12 mouse cellular contexts compared by ENCODE assay signal in the genomic region with DNA sequence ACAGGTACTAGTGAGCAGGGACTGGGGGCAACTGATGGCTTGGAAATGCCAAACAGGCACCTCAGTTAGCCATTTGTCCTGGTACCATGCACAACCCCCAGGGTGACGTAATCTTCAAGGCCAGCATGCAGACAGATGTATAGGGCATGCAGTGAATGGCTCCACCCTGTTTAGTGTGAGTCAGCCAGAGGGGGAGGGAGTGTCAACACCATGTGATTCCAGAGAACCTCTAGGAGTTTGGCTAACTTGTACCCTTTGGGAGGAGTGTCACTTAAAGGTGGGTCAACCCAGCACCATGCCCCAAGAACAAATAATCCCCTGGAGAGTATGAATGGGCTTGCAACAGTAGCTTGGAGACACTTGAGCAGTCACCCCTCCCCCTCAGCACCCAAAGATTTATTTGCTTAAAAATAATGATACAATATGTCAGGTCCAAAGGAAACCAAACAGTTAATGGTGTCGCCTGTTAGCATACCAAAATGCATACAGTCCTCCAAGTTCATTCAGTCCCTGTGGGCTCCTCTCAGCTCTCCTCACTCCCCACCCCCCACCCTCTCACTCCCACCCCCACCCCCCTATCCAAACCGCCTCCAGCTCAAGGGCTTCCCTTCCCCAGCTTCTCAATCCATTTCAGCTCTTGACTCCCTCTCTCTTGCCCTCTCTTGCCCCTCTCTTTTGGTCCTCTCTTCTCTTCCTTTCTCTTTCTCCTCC. TPM values are rescaled to one million over a fixed set of nuclear protein-coding genes. Genes with fewer than 3 reads are reported as not detected.
A peak's percentile ranks its signal among the peaks of the same experiment; 100 is the strongest.
DNase-seq lines count a peak whose midpoint lies in the region; ATAC-seq and TF ChIP-seq lines count a peak whose summit lies in the region.
"Had no signal": no experiment of that assay in that cellular context is flagged by ENCODE, and none has a peak within 500 bp of the region (broad histone marks: within the 10 kb centered on the region; RNA-seq: fewer than 3 reads in every experiment).

No protein-coding gene starts in this region.

- H3K4me1 ChIP-seq in embryonic facial prominence, embryonic 14.5 days (ENCODE audit: control insufficient read depth, insufficient read depth, low read length), result no peaks in the 10 kb centered on the region
- H3K4me1 ChIP-seq in lung, embryonic 14.5 days (ENCODE audit: insufficient read depth), result no peaks in the 10 kb centered on the region
- H3K4me1 ChIP-seq in stomach, postnatal 0 days (replicated peaks; ENCODE audit: control insufficient read depth, insufficient read depth), result no peaks in the 10 kb centered on the region; the same call in 1 of the 2 replicates

- H3K9me3 ChIP-seq in embryonic facial prominence, embryonic 14.5 days (ENCODE audit: control insufficient read depth, low read length), result no peaks in the 10 kb centered on the region
- no peaks in the 10 kb centered on the region for H3K9me3 ChIP-seq in lung, embryonic 14.5 days (ENCODE audit: low read depth, low read length)
- H3K9me3 ChIP-seq in stomach, postnatal 0 days (ENCODE audit: control insufficient read depth, low read length), result no peaks in the 10 kb centered on the region
- H3K9me3 ChIP-seq: hindbrain, embryonic 13.5 days had no signal

- TF ChIP-seq EP300 in stomach, postnatal 0 days (optimal IDR thresholded peaks at IDR 0.05), result no peak

- no peak overlapping the region for H3K4me2 ChIP-seq in embryonic facial prominence, embryonic 14.5 days (ENCODE audit: low read depth, low read length)
- H3K4me2 ChIP-seq in lung, embryonic 14.5 days, result no peak overlapping the region
- no peak overlapping the region; the same call in 1 of the 2 replicates for H3K4me2 ChIP-seq in stomach, postnatal 0 days (replicated peaks; ENCODE audit: low read depth)
- H3K4me2 ChIP-seq: hindbrain, embryonic 13.5 days had no signal

- no peak overlapping the region for H3K9ac ChIP-seq in embryonic facial prominence, embryonic 14.5 days (ENCODE audit: low read depth, low read length)
- H3K9ac ChIP-seq in lung, embryonic 14.5 days, result no peak overlapping the region
- H3K9ac ChIP-seq in stomach, postnatal 0 days (ENCODE audit: low read length), result no peak overlapping the region
- H3K9ac ChIP-seq: hindbrain, embryonic 13.5 days had no signal

- WGBS in embryonic facial prominence, embryonic 14.5 days, result 42% methylated on average over 3 of the region's 3 CpGs
- WGBS in lung, embryonic 14.5 days, result 21% methylated on average over 3 of the region's 3 CpGs
- WGBS in stomach, postnatal 0 days, result 17% methylated on average over 3 of the region's 3 CpGs

- no peak for TF ChIP-seq CTCF in lung, embryonic 14.5 days (IDR thresholded peaks at IDR 0.05; ENCODE audit: low read depth)
- TF ChIP-seq CTCF in stomach, postnatal 0 days (IDR thresholded peaks at IDR 0.05; ENCODE audit: low read depth), result no peak

- H3K36me3 ChIP-seq in embryonic facial prominence, embryonic 14.5 days (ENCODE audit: control insufficient read depth, insufficient read depth, low read length), result no peaks in the 10 kb centered on the region
- H3K36me3 ChIP-seq in lung, embryonic 14.5 days (ENCODE audit: insufficient read depth), result peaks cover 14% of the 10 kb centered on the region; the same call in 1 of the 2 replicates
- H3K36me3 ChIP-seq in stomach, postnatal 0 days (ENCODE audit: control insufficient read depth, insufficient read depth, low read length), result no peaks in the 10 kb centered on the region
- H3K36me3 ChIP-seq: hindbrain, embryonic 13.5 days had no signal

- ATAC-seq in embryonic facial prominence, embryonic 14.5 days (ENCODE audit: low read depth), result peak; percentile 23; the same call in 1 of the 2 replicates
- peak; percentile 93 for ATAC-seq in lung, embryonic 14.5 days (ENCODE audit: insufficient read depth)
- ATAC-seq in stomach, postnatal 0 days (ENCODE audit: low FRiP score, low TSS enrichment), result peak; percentile 96
- ATAC-seq: activated CD4-positive, CD25-positive, alpha-beta regulatory T cell, adult 4 months had no signal

- no peak overlapping the region for H3K4me3 ChIP-seq in embryonic facial prominence, embryonic 14.5 days (ENCODE audit: low read depth, low read length)
- no peak overlapping the region for H3K4me3 ChIP-seq in lung, embryonic 14.5 days (ENCODE audit: low read depth, low read length)
- H3K4me3 ChIP-seq in stomach, postnatal 0 days (ENCODE audit: low read depth, low read length), result no peak overlapping the region
- H3K4me3 ChIP-seq: hindbrain, embryonic 13.5 days had no signal

- no peaks in the 10 kb centered on the region for H3K27me3 ChIP-seq in embryonic facial prominence, embryonic 14.5 days (replicated peaks; ENCODE audit: control insufficient read depth, insufficient read depth, low read length)
- no peaks in the 10 kb centered on the region for H3K27me3 ChIP-seq in lung, embryonic 14.5 days (ENCODE audit: insufficient read depth, low read length)
- no peaks in the 10 kb centered on the region for H3K27me3 ChIP-seq in stomach, postnatal 0 days (ENCODE audit: control insufficient read depth, insufficient read depth, low read length)

- no peak overlapping the region for H3K27ac ChIP-seq in embryonic facial prominence, embryonic 14.5 days (replicated peaks; ENCODE audit: low read depth, low read length)
- peak overlapping the region; percentile 67 for H3K27ac ChIP-seq in lung, embryonic 14.5 days (ENCODE audit: low read depth)
- H3K27ac ChIP-seq in stomach, postnatal 0 days (replicated peaks), result peak overlapping the region; percentile 84
- H3K27ac ChIP-seq: hindbrain, embryonic 13.5 days had no signal

- DNase-seq in urinary bladder, postnatal 14 days (ENCODE audit: low spot score), result peak; percentile 62
- no peak for DNase-seq in urinary bladder, adult 2 months (ENCODE audit: low spot score)
- peak; percentile 39 for DNase-seq in embryonic facial prominence, embryonic 14.5 days (ENCODE audit: low spot score)
- DNase-seq in lung, embryonic 14.5 days, result peak; percentile 59
- peak; percentile 92 for DNase-seq in stomach, postnatal 0 days (ENCODE audit: low spot score)
- no peak for DNase-seq in ovary, postnatal 10 days (ENCODE audit: low spot score)
- no peak for DNase-seq in spleen, postnatal 4 days (ENCODE audit: low spot score in 2 of 2)
- DNase-seq in spleen, postnatal 14 days (ENCODE audit: low spot score in 2 of 2), result no peak
- DNase-seq: cerebellum, adult 2 months; thymus, postnatal 36 days had no signal

RNA-seq across cellular contexts. Expression of gene Myo5c, which starts 32.3 kb away (rescaled TPM):
- polyA plus RNA-seq in urinary bladder, adult 2 months (2012; rRNA removed), result 10.0 and 10.3 TPM in 2 replicates
- 2.0 and 3.4 TPM in 2 replicates for polyA plus RNA-seq in embryonic facial prominence, embryonic 14.5 days (2014; fragmentation: Nextera tagmentation; extraction: Ambion mirVana)
- 28.9 and 29.9 TPM in 2 replicates for polyA plus RNA-seq in lung, embryonic 14.5 days (2014; fragmentation: Nextera tagmentation; extraction: Ambion mirVana)
- polyA plus RNA-seq in stomach, postnatal 0 days (2015; fragmentation: Nextera tagmentation; extraction: Ambion mirVana), result 11.4 and 13.2 TPM in 2 replicates
- polyA plus RNA-seq: activated CD4-positive, CD25-positive, alpha-beta regulatory T cell, adult 4 months had no signal

RNA-seq across cellular contexts. Expression of gene Gnb5, which starts 41.9 kb away (rescaled TPM):
- 17.6 and 20.6 TPM in 2 replicates for polyA plus RNA-seq in urinary bladder, adult 2 months (2012; rRNA removed)
- 30.3 and 31.1 TPM in 2 replicates for polyA plus RNA-seq in embryonic facial prominence, embryonic 14.5 days (2014; fragmentation: Nextera tagmentation; extraction: Ambion mirVana)
- 17.9 and 18.2 TPM in 2 replicates for polyA plus RNA-seq in lung, embryonic 14.5 days (2014; fragmentation: Nextera tagmentation; extraction: Ambion mirVana)
- polyA plus RNA-seq in stomach, postnatal 0 days (2015; fragmentation: Nextera tagmentation; extraction: Ambion mirVana), result 16.1 and 17.5 TPM in 2 replicates

Comparison
In these comparisons a context has a peak if more than half of its experiments do, and no peak if none do; other contexts are left out.
1. DNase-seq: peak in urinary bladder, postnatal 14 days (single experiment), embryonic facial prominence, embryonic 14.5 days (single experiment), lung, embryonic 14.5 days (single experiment) and stomach, postnatal 0 days (single experiment); none in urinary bladder, adult 2 months (single experiment), ovary, postnatal 10 days (single experiment), spleen, postnatal 4 days (0 of 2) and spleen, postnatal 14 days (0 of 2).
2. ATAC-seq: peak in every context shown above with its lines; median percentile 96 in stomach, postnatal 0 days; 93 in lung, embryonic 14.5 days; 23 in embryonic facial prominence, embryonic 14.5 days.